Mouse (Mus musculus) midbrain, embryonic 16.5 days (tissue): ENCODE results near the gene Gm10720. TPM values are rescaled to one million over a fixed set of nuclear protein-coding genes. Genes with fewer than 3 reads are reported as not detected.
"Not testable (repeated sequence)": the region's sequence is repeated elsewhere in the genome, so short reads cannot be mapped to it uniquely, and the experiment has no call there.

ENCODE experiments used
- ATAC-seq: fragments of 200-750 bp; cut with Nextera tagmentation; 2 replicates; pipeline ENCODE4 v1.8.0; 2017; ENCODE audit warnings: moderate TSS enrichment
- H3K27ac ChIP-seq: fragments of 300-500 bp; sonication (generic); 2 replicates; pipeline ENCODE4 v1.5.1; 2014; ENCODE audit warnings: mild to moderate bottlenecking, low read length, mixed read lengths
- H3K27me3 ChIP-seq: fragments of 300-500 bp; sonication (generic); 2 replicates; pipeline ENCODE4 v1.6.1; 2014; ENCODE audit warnings: low read depth, low read length, mixed read lengths; ENCODE audit not compliant: control insufficient read depth, insufficient read depth
- H3K36me3 ChIP-seq: fragments of 300-500 bp; sonication (generic); 2 replicates; pipeline ENCODE4 v1.6.1; 2014; ENCODE audit warnings: mild to moderate bottlenecking, low read length, moderate library complexity, mixed read lengths; ENCODE audit not compliant: control insufficient read depth, insufficient read depth
- H3K4me1 ChIP-seq: fragments of 300-500 bp; sonication (generic); 2 replicates; pipeline ENCODE4 v1.6.1; 2014; ENCODE audit warnings: mild to moderate bottlenecking, low read length, mixed read lengths; ENCODE audit not compliant: control insufficient read depth, insufficient read depth
- H3K4me2 ChIP-seq: fragments of 300-500 bp; sonication (generic); 2 replicates; pipeline ENCODE4 v1.6.1; 2014; ENCODE audit warnings: mild to moderate bottlenecking, low read length, mixed read lengths
- H3K4me3 ChIP-seq: fragments of 300-500 bp; sonication (generic); 2 replicates; pipeline ENCODE4 v1.5.1; 2014; ENCODE audit warnings: low read depth, mild to moderate bottlenecking, low read length, moderate library complexity, mixed read lengths
- H3K9ac ChIP-seq: fragments of 300-500 bp; sonication (generic); 2 replicates; pipeline ENCODE4 v1.6.1; 2014; ENCODE audit warnings: low read depth, low read length, mixed read lengths
- H3K9me3 ChIP-seq: fragments of 300-500 bp; sonication (generic); replicated peaks from 2 replicates; pipeline ENCODE4 v1.6.1; 2014; ENCODE audit warnings: mild to moderate bottlenecking, low read length, mixed read lengths; ENCODE audit not compliant: control insufficient read depth, poor library complexity, severe bottlenecking
- WGBS: fragments of 180-500 bp; shearing (Covaris S2); extraction: QIAGEN DNeasy Blood & Tissue Kit; methylation state at CpG from one replicate; pipeline ENCODE4 v1.1.7; 2014; 5-methylcytosine and 5-hydroxymethylcytosine counted together
- polyA plus RNA-seq: library from polyadenylated mRNA; unstranded; fragments of >200 nt; fragmentation: Nextera tagmentation; extraction: Ambion mirVana; gene quantifications from 2 replicates; pipeline ENCODE4 v1.2.1, GENCODE M21; 2015

Gm10720 gene
- polyA plus RNA-seq, 1 experiment from 2014 or later: not detected

GRCm38 (mm10) chr9:3023985-3024648, 8.7 kb downstream of the Gm10720 start:
- not testable (repeated sequence) for H3K4me3 ChIP-seq, H3K9ac ChIP-seq, H3K4me2 ChIP-seq, H3K36me3 ChIP-seq, ATAC-seq, H3K4me1 ChIP-seq, H3K9me3 ChIP-seq, H3K27me3 ChIP-seq, H3K27ac ChIP-seq
- 72% methylated on average over 14 of the region's 16 CpGs for WGBS

GRCm38 (mm10) chr9:3024912-3025467, 9.5 kb downstream of the Gm10720 start, which contains the start of gene Gm10717:
Gene Gm10717 (plus strand): TSS chr9:3025417.
- H3K4me3 ChIP-seq, H3K4me2 ChIP-seq, H3K27me3 ChIP-seq, H3K36me3 ChIP-seq, H3K4me1 ChIP-seq, H3K9ac ChIP-seq, H3K27ac ChIP-seq, ATAC-seq, H3K9me3 ChIP-seq: not testable (repeated sequence)
- 73% methylated on average over 12 of the region's 12 CpGs for WGBS

DNA sequence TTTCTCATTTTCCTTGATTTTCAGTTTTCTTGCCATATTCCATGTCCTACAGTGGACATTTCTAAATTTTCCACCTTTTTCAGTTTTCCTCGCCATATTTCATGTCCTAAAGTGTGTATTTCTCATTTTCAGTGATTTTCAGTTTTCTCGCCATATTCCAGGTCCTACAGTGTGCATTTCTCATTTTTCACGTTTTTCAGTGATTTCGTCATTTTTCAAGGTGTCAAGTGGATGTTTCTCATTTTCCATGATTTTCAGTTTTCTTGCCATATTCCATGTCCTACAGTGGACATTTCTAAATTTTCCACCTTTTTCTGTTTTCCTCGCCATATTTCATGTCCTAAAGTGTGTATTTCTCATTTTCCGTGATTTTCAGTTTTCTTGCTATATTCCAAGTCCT, 10.2 kb downstream of the Gm10720 start:
- not testable (repeated sequence) for H3K4me1 ChIP-seq, H3K9ac ChIP-seq, H3K27ac ChIP-seq, ATAC-seq, H3K36me3 ChIP-seq, H3K27me3 ChIP-seq, H3K4me3 ChIP-seq, H3K9me3 ChIP-seq, H3K4me2 ChIP-seq
- 68% methylated on average over 4 of the region's 6 CpGs for WGBS

- ATAC-seq, H3K4me3 ChIP-seq, H3K4me2 ChIP-seq, H3K27me3 ChIP-seq, H3K36me3 ChIP-seq, H3K27ac ChIP-seq, H3K4me1 ChIP-seq, H3K9me3 ChIP-seq, H3K9ac ChIP-seq: not testable (repeated sequence)
- 78% methylated on average over 5 of the region's 5 CpGs for WGBS
Observed at GRCm38 (mm10) chr9:3026136-3026535, 10.7 kb downstream of the Gm10720 start.

DNA sequence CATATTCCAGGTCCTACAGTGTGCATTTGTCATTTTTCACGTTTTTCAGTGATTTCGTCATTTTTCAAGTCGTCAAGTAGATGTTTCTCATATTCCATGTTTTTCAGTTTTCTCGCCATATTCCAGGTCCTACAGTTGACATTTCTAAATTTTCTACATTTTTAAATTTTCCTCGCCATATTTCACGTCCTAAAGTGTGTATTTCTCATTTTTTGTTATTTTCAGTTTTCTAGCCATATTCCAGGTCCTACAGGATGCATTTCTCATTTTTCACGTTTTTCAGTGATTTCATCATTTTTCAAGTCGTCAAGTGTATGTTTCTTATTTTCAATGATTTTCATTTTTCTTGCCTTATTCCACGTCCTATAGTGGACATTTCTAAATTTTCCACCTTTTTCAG, 11.3 kb downstream of the Gm10720 start:
- H3K4me3 ChIP-seq, H3K4me2 ChIP-seq, H3K9me3 ChIP-seq, H3K27me3 ChIP-seq, H3K27ac ChIP-seq, H3K9ac ChIP-seq, H3K36me3 ChIP-seq, H3K4me1 ChIP-seq, ATAC-seq: not testable (repeated sequence)
- 70% methylated on average over 9 of the region's 9 CpGs for WGBS

GRCm38 (mm10) chr9:3027200-3027599, 11.7 kb downstream of the Gm10720 start:
- H3K4me2 ChIP-seq, H3K4me3 ChIP-seq, H3K36me3 ChIP-seq, H3K27me3 ChIP-seq, H3K9me3 ChIP-seq, H3K9ac ChIP-seq, H3K27ac ChIP-seq, H3K4me1 ChIP-seq: not testable (repeated sequence)
- 0 out of 2 replicates have a peak, but pooled peaks have one; percentile 34 for ATAC-seq
- 80% methylated on average over 9 of the region's 9 CpGs for WGBS

DNA sequence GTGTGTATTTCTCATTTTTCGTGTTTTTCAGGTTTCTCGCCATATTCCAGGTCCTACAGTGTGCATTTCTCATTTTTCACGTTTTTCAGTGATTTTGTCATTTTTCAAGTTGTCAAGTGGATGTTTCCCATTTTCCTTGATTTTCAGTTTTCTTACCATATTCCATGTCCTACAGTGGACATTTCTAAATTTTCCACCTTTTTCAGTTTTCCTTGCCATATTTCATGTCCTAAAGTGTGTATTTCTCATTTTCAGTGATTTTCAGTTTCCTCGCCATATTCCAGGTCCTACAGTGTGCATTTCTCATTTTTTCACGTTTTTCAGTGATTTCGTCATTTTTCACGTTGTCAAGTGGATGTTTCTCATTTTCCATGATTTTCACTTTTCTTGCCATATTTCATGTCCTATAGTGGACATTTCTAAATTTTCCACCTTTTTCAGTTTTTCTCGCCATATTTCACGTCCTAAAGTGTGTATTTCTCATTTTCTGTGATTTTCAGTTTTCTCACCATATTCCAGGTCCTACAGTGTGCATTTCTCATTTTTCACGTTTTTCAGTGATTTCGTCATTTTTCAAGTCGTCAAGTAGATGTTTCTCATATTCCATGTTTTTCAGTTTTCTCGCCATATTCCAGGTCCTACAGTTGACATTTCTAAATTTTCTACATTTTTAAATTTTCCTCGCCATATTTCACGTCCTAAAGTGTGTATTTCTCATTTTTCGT, 14.0 kb downstream of the Gm10720 start:
- H3K36me3 ChIP-seq, H3K4me1 ChIP-seq, H3K27me3 ChIP-seq, H3K9me3 ChIP-seq, H3K4me3 ChIP-seq, ATAC-seq, H3K9ac ChIP-seq, H3K4me2 ChIP-seq, H3K27ac ChIP-seq: not testable (repeated sequence)
- 72% methylated on average over 12 of the region's 16 CpGs for WGBS

GRCm38 (mm10) chr9:3030677-3031318, 15.3 kb downstream of the Gm10720 start:
- not testable (repeated sequence) for H3K4me3 ChIP-seq, ATAC-seq, H3K9me3 ChIP-seq, H3K4me2 ChIP-seq, H3K27ac ChIP-seq, H3K4me1 ChIP-seq, H3K9ac ChIP-seq, H3K36me3 ChIP-seq, H3K27me3 ChIP-seq
- 71% methylated on average over 2 of the region's 10 CpGs for WGBS

DNA sequence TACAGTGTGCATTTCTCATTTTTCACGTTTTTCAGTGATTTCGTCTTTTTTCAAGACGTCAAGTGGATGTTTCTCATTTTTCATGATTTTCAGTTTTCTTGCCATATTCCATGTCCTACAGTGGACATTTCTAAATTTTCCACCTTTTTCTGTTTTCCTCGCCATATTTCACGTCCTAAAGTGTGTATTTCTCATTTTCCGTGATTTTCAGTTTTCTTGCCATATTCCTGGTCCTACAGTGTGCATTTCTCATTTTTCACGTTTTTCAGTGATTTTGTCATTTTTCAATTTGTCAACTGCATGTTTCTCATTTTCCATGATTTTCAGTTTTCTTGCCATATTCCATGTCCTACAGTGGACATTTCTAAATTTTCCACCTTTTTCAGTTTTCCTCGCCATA, 18.8 kb downstream of the Gm10720 start, which contains the start of gene Gm17535:
TSS of gene Gm17535 (plus strand) at position 301 of the 400 bp plus-strand sequence.
- no CpG with 5 or more reads among the region's 8 CpGs for WGBS
- not testable (repeated sequence) for H3K27ac ChIP-seq, H3K4me3 ChIP-seq, H3K9ac ChIP-seq, ATAC-seq, H3K36me3 ChIP-seq, H3K4me1 ChIP-seq, H3K27me3 ChIP-seq, H3K4me2 ChIP-seq, H3K9me3 ChIP-seq
